ENCODE assay signal across 8 mouse cellular contexts in the genomic region with DNA sequence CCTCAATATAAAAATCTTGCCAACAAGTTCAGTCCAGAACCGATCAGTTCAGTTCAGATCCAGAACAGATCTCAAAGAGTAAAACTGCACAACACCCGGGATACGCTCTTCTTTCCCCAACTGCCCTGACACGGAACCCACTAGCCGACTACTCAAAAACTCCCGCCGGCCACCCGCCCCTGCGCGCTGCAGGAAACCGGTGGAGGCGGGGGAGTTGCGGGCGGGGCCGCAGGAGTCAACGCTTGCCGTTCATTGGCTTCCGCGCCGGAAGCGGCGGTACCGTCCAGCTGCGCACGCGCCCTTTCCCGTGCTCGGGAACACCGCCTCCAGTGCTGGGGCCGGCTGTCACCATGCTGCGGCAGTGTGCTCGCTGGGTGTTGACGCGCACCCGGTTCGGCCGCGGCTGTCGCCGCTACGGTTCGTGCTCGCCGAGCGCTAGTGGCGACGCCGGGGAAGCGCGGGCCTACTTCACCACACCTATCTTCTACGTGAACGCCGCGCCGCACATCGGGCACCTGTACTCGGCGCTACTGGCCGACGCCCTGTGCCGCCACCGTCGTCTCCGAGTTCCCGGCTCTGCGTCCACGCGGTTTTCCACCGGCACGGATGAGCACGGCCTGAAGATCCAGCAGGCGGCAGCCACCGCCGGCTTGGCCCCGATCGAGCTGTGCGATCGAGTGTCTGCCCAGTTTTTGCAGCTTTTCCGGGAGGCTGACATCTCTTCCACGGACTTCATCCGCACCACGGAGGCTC. TPM values are rescaled to one million over a fixed set of nuclear protein-coding genes. Genes with fewer than 3 reads are reported as not detected.
A peak's percentile ranks its signal among the peaks of the same experiment; 100 is the strongest.
DNase-seq lines count a peak whose midpoint lies in the region; ATAC-seq and TF ChIP-seq lines count a peak whose summit lies in the region.

Mars2 (plus strand) TSS at position 288 of the 753 bp plus-strand sequence.

- TF ChIP-seq POLR2A in olfactory bulb, adult 2 months (IDR thresholded peaks at IDR 0.05; ENCODE audit: insufficient read depth, low read depth, low read length), result peak; percentile 81
- peak; percentile 72; the same call in 1 of the 2 replicates for TF ChIP-seq POLR2A in thymus, adult 2 months (IDR thresholded peaks at IDR 0.05; ENCODE audit: control insufficient read depth, extremely low read depth, insufficient read depth, low read length, poor library complexity)

- under 1% methylated on average over 81 of the region's 82 CpGs for WGBS in forebrain, embryonic 14.5 days
- WGBS in lung, embryonic 14.5 days, result under 1% methylated on average over 80 of the region's 82 CpGs
- under 1% methylated on average over 82 of the region's 82 CpGs for WGBS in olfactory bulb, adult 2 months
- WGBS in thymus, adult 2 months, result under 1% methylated on average over 82 of the region's 82 CpGs

- no peaks in the 10 kb centered on the region for H3K27me3 ChIP-seq in forebrain, embryonic 14.5 days (replicated peaks; ENCODE audit: control insufficient read depth, insufficient read depth, low read length)
- no peaks in the 10 kb centered on the region for H3K27me3 ChIP-seq in lung, embryonic 14.5 days (ENCODE audit: insufficient read depth, low read length)
- no peaks in the 10 kb centered on the region for H3K27me3 ChIP-seq in thymus, adult 2 months (ENCODE audit: control insufficient read depth, insufficient read depth, low read length)

- TF ChIP-seq CTCF in layer of hippocampus, adult 2 months (conservative IDR thresholded peaks at IDR 0.05), result peak; percentile 57
- TF ChIP-seq CTCF in lung, embryonic 14.5 days (IDR thresholded peaks at IDR 0.05; ENCODE audit: low read depth), result 0 out of 2 replicates have a peak, but pooled peaks have one; percentile 2
- TF ChIP-seq CTCF in olfactory bulb, adult 2 months (IDR thresholded peaks at IDR 0.05; ENCODE audit: insufficient read depth, low read depth, low read length), result no peak
- peak; percentile 17; the same call in 1 of the 2 replicates for TF ChIP-seq CTCF in thymus, adult 2 months (IDR thresholded peaks at IDR 0.05; ENCODE audit: borderline replicate concordance, control insufficient read depth, extremely low read depth, insufficient read depth, low read length, poor library complexity)

- H3K27ac ChIP-seq in forebrain, embryonic 14.5 days (ENCODE audit: low read depth, low read length), result peak within 1 kb of the TSS; percentile 77
- H3K27ac ChIP-seq in layer of hippocampus, adult 2 months, result peak within 1 kb of the TSS; percentile 88
- H3K27ac ChIP-seq in lung, embryonic 14.5 days (ENCODE audit: low read depth), result peak within 1 kb of the TSS; percentile 43; the same call in 1 of the 2 replicates
- H3K27ac ChIP-seq in olfactory bulb, adult 2 months (ENCODE audit: insufficient read depth, low read depth, low read length), result no peak within 1 kb of the TSS
- H3K27ac ChIP-seq in thymus, adult 2 months (ENCODE audit: control insufficient read depth, insufficient read depth, low read length), result peak within 1 kb of the TSS; percentile 6; the same call in 1 of the 2 replicates

- H3K9me3 ChIP-seq in forebrain, embryonic 14.5 days (replicated peaks; ENCODE audit: control insufficient read depth, low read length), result no peaks in the 10 kb centered on the region
- no peaks in the 10 kb centered on the region for H3K9me3 ChIP-seq in lung, embryonic 14.5 days (ENCODE audit: low read depth, low read length)

- peak within 1 kb of the TSS; percentile 69 for H3K9ac ChIP-seq in forebrain, embryonic 14.5 days (ENCODE audit: low read length)
- peak within 1 kb of the TSS; percentile 68 for H3K9ac ChIP-seq in lung, embryonic 14.5 days

- peak; percentile 99 for ATAC-seq in forebrain, embryonic 14.5 days
- ATAC-seq in lung, embryonic 14.5 days (ENCODE audit: insufficient read depth), result peak; percentile 99

- peaks cover 28% of the 10 kb centered on the region for H3K4me1 ChIP-seq in forebrain, embryonic 14.5 days (ENCODE audit: control insufficient read depth, insufficient read depth, low read length)
- H3K4me1 ChIP-seq in lung, embryonic 14.5 days (ENCODE audit: insufficient read depth), result peaks cover 14% of the 10 kb centered on the region; the same call in 1 of the 2 replicates
- H3K4me1 ChIP-seq in olfactory bulb, adult 2 months (ENCODE audit: control insufficient read depth, insufficient read depth, low read length), result peaks cover 4% of the 10 kb centered on the region
- peaks cover 15% of the 10 kb centered on the region for H3K4me1 ChIP-seq in thymus, adult 2 months (replicated peaks; ENCODE audit: control insufficient read depth, insufficient read depth, low read length)

- peak; percentile 96 for DNase-seq in ES-CJ7 (ENCODE audit: low read depth, low spot score)
- peak; percentile 92 for DNase-seq in cerebellum, adult 11 months
- DNase-seq in forebrain, embryonic 14.5 days (ENCODE audit: low spot score), result peak; percentile 98
- DNase-seq in heart, postnatal 14 days, result peak; percentile 97 to 98
- DNase-seq in layer of hippocampus, adult 2 months (ENCODE audit: low spot score in 2 of 2), result peak; percentile 95 to 96
- DNase-seq in lung, embryonic 14.5 days, result peak; percentile 98
- DNase-seq in thymus, adult 2 months, result peak; percentile 96

- H3K4me2 ChIP-seq in forebrain, embryonic 14.5 days (ENCODE audit: low read length), result peak within 1 kb of the TSS; percentile 98
- peak within 1 kb of the TSS; percentile 99 for H3K4me2 ChIP-seq in lung, embryonic 14.5 days

- H3K4me3 ChIP-seq in forebrain, embryonic 14.5 days (ENCODE audit: low read depth, low read length), result peak within 1 kb of the TSS; percentile 64
- H3K4me3 ChIP-seq in layer of hippocampus, adult 2 months, result peak within 1 kb of the TSS; percentile 86
- peak within 1 kb of the TSS; percentile 85 for H3K4me3 ChIP-seq in lung, embryonic 14.5 days (ENCODE audit: low read depth, low read length)
- H3K4me3 ChIP-seq in olfactory bulb, adult 2 months (ENCODE audit: insufficient read depth, low read depth, low read length), result peak within 1 kb of the TSS; percentile 62
- peak within 1 kb of the TSS; percentile 75 for H3K4me3 ChIP-seq in thymus, adult 2 months (ENCODE audit: control insufficient read depth, insufficient read depth, low read length)

- intact Hi-C loops in heart, postnatal 14 days (cut with DNase I), result loop anchor here (2.0 to 10.0 kb wide), 4 partner anchors 106 to 638 kb away; partner anchors contain the start of genes Boll and Mob4

- H3K36me3 ChIP-seq in forebrain, embryonic 14.5 days (ENCODE audit: control insufficient read depth, insufficient read depth, low read length), result no peaks in the 10 kb centered on the region
- 0 out of 2 replicates have a peak, but pooled peaks cover 5% of the 10 kb centered on the region for H3K36me3 ChIP-seq in lung, embryonic 14.5 days (ENCODE audit: insufficient read depth)
- H3K36me3 ChIP-seq in thymus, adult 2 months (ENCODE audit: control insufficient read depth, insufficient read depth, low read length), result no peaks in the 10 kb centered on the region

RNA-seq across cellular contexts. Expression of gene Mars2, which starts in this region (rescaled TPM):
- 3.0 and 4.5 TPM in 2 replicates for polyA plus RNA-seq in forebrain, embryonic 14.5 days (2014; fragmentation: Nextera tagmentation; extraction: Ambion mirVana)
- total RNA-seq in heart, postnatal 14 days (2021), result 1 to 10 TPM; 4.9 to 5.2 TPM
- total RNA-seq in layer of hippocampus, adult 2 months (2021), result 1 to 10 TPM; 8.8 to 9.5 TPM
- 2.9 and 3.3 TPM in 2 replicates for polyA plus RNA-seq in lung, embryonic 14.5 days (2014; fragmentation: Nextera tagmentation; extraction: Ambion mirVana)
- not detected in 2 replicates for polyA plus RNA-seq in olfactory bulb, adult 2 months (2012; ENCODE audit: insufficient read depth, insufficient read length, low replicate concordance, missing spikeins)
- polyA plus RNA-seq in thymus, adult 2 months (2012; rRNA removed), result 4.9 and 5.6 TPM in 2 replicates
